Mouse (Mus musculus) frontal cortex, postnatal 36 days (tissue): ENCODE results near the gene Frmd4a.
A peak's percentile ranks its signal among the peaks of the same experiment; 100 is the strongest.

ENCODE experiments used
- DNase-seq, 2 experiments: peaks; one replicate each; pipeline ENCODE4 v3.0.0; 2022; ENCODE audit warnings: low spot score in 2 of 2

The Frmd4a gene

GRCm38 (mm10) chr2:4439909-4440308, 422.4 kb downstream of the Frmd4a start:
- DNase-seq: no peak

GRCm38 (mm10) chr2:4441840-4442239, 424.3 kb downstream of the Frmd4a start:
- no peak for DNase-seq

GRCm38 (mm10) chr2:4444740-4445139, 427.2 kb downstream of the Frmd4a start:
- DNase-seq: no peak

- peak; percentile 42 to 48 for DNase-seq
Measured at GRCm38 (mm10) chr2:4445629-4446400, 428.3 kb downstream of the Frmd4a start.

- DNase-seq: no peak
Measured at GRCm38 (mm10) chr2:4449860-4450480, 432.5 kb downstream of the Frmd4a start.

- no peak for DNase-seq
Measured at GRCm38 (mm10) chr2:4452590-4453400, 435.3 kb downstream of the Frmd4a start.

- DNase-seq: no peak
Measured at GRCm38 (mm10) chr2:4455097-4456025, 437.8 kb downstream of the Frmd4a start.

GRCm38 (mm10) chr2:4460897-4461296, 443.4 kb downstream of the Frmd4a start:
- no peak for DNase-seq

GRCm38 (mm10) chr2:4461514-4461913, 444.0 kb downstream of the Frmd4a start:
- no peak for DNase-seq

- no peak for DNase-seq
Measured at GRCm38 (mm10) chr2:4462480-4462879, 445.0 kb downstream of the Frmd4a start.

GRCm38 (mm10) chr2:4466084-4466483, 448.6 kb downstream of the Frmd4a start:
- DNase-seq: no peak

- DNase-seq: no peak
Measured at GRCm38 (mm10) chr2:4467314-4467713, 449.8 kb downstream of the Frmd4a start.

GRCm38 (mm10) chr2:4472760-4473480, 455.4 kb downstream of the Frmd4a start:
- DNase-seq: peak in 1 of 2 experiments; percentile 22

- DNase-seq: peak; percentile 21 to 25
Measured at GRCm38 (mm10) chr2:4473866-4474538, 456.5 kb downstream of the Frmd4a start.

GRCm38 (mm10) chr2:4474539-4474937, 457.0 kb downstream of the Frmd4a start:
- no peak for DNase-seq

- no peak for DNase-seq
Measured at GRCm38 (mm10) chr2:4475991-4476390, 458.5 kb downstream of the Frmd4a start.

GRCm38 (mm10) chr2:4476608-4477007, 459.1 kb downstream of the Frmd4a start:
- no peak for DNase-seq

- no peak for DNase-seq
Measured at GRCm38 (mm10) chr2:4477311-4477710, 459.8 kb downstream of the Frmd4a start.

GRCm38 (mm10) chr2:4480180-4480579, 462.7 kb downstream of the Frmd4a start:
- DNase-seq: no peak

- DNase-seq: no peak
Measured at GRCm38 (mm10) chr2:4481154-4481553, 463.6 kb downstream of the Frmd4a start.
